Mouse (Mus musculus) CD4-positive, CD25-positive, alpha-beta regulatory T cell, adult 4 months (primary cell): Measurements from ENCODE around the gene Flrt2. TPM values are rescaled to one million over a fixed set of nuclear protein-coding genes. Genes with fewer than 3 reads are reported as not detected.
"Not testable (repeated sequence)": the region's sequence is repeated elsewhere in the genome, so short reads cannot be mapped to it uniquely, and the experiment has no call there.

Experiments
- ATAC-seq: one replicate; pipeline ENCODE4 v1.8.0; 2017
- polyA plus RNA-seq, 2 experiments: library from polyadenylated mRNA; unstranded; fragments of 100-300 nt; shearing (Covaris generic); gene quantifications; one replicate each; pipeline ENCODE4 v1.2.1; 2017

Gene Flrt2
- not detected for polyA plus RNA-seq

- no peak for ATAC-seq
Measured at GRCm38 (mm10) chr12:95691961-95692767, at the start of gene Flrt2. Gene Flrt2, plus strand, starts transcription at chr12:95692226.

- ATAC-seq = no peak
Measured at GRCm38 (mm10) chr12:95642226-95642625, 49.8 kb upstream of the Flrt2 start.

GRCm38 (mm10) chr12:95647179-95647578 is 44.8 kb upstream of the Flrt2 start:
- not testable (repeated sequence) for ATAC-seq

- ATAC-seq = no peak
Measured at GRCm38 (mm10) chr12:95652172-95653156, 39.6 kb upstream of the Flrt2 start.

- no peak for ATAC-seq
Measured at GRCm38 (mm10) chr12:95656594-95656993, 35.4 kb upstream of the Flrt2 start.

- ATAC-seq = no peak
Measured at GRCm38 (mm10) chr12:95667296-95667695, 24.7 kb upstream of the Flrt2 start.

- ATAC-seq = no peak
Measured at GRCm38 (mm10) chr12:95675711-95676110, 16.3 kb upstream of the Flrt2 start.

- ATAC-seq = no peak
Measured at GRCm38 (mm10) chr12:95690819-95691218, 1.2 kb upstream of the Flrt2 start.

GRCm38 (mm10) chr12:95692948-95693650 is 1.1 kb downstream of the Flrt2 start:
- ATAC-seq = no peak

GRCm38 (mm10) chr12:95693651-95694471 is 1.8 kb downstream of the Flrt2 start:
- ATAC-seq = no peak

GRCm38 (mm10) chr12:95694507-95694906 is 2.5 kb downstream of the Flrt2 start:
- ATAC-seq = no peak

GRCm38 (mm10) chr12:95694991-95695833 is 3.2 kb downstream of the Flrt2 start:
- ATAC-seq = no peak

GRCm38 (mm10) chr12:95695834-95696521 is 4.0 kb downstream of the Flrt2 start:
- no peak for ATAC-seq

GRCm38 (mm10) chr12:95696522-95697025 is 4.5 kb downstream of the Flrt2 start:
- ATAC-seq = no peak

- no peak for ATAC-seq
Measured at GRCm38 (mm10) chr12:95698556-95698955, 6.5 kb downstream of the Flrt2 start.

- no peak for ATAC-seq
Measured at GRCm38 (mm10) chr12:95700746-95701145, 8.7 kb downstream of the Flrt2 start.

GRCm38 (mm10) chr12:95701580-95701979 is 9.6 kb downstream of the Flrt2 start:
- ATAC-seq = no peak

GRCm38 (mm10) chr12:95705006-95705405 is 13.0 kb downstream of the Flrt2 start:
- no peak for ATAC-seq

GRCm38 (mm10) chr12:95723265-95723664 is 31.2 kb downstream of the Flrt2 start:
- no peak for ATAC-seq

GRCm38 (mm10) chr12:95734075-95734474 is 42.0 kb downstream of the Flrt2 start:
- no peak for ATAC-seq
